Mouse (Mus musculus): ENCODE results near the gene Thbs3.
A peak's percentile ranks its signal among the peaks of the same experiment; 100 is the strongest.

GRCm38 (mm10) chr3:89242331-89242895 is 27.4 kb downstream of the Thbs3 start:
- TF ChIP-seq POLR2A (IDR thresholded peaks at IDR 0.05; ENCODE audit: low read depth, low read length): no peak
- TF ChIP-seq CTCF (conservative IDR thresholded peaks at IDR 0.05; ENCODE audit: insufficient read depth, insufficient read length, low read depth, low read length): peak; percentile 88

Data from kidney, adult 2 months (tissue).